22 mouse cellular contexts compared by ENCODE assay signal in the genomic region with DNA sequence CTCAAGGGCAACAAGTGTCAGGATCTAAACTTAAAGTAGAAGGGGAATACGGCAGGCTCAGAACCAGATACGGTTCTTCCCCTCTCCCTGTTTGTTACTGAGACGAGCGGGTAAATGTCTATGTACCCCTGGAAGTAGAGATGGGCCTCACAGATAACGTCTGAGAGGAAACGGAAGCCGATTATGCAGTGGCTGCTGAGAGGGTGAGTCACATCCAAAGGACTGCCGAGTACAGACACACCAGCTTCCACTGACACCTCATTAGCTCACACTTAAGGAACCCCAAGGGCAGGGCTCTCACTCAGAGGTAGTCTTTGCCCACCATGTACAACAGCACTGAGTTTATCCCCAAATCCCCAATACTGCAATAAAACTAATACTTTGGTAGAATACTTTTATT. TPM values are rescaled to one million over a fixed set of nuclear protein-coding genes. Genes with fewer than 3 reads are reported as not detected.
DNase-seq lines count a peak whose midpoint lies in the region; ATAC-seq and TF ChIP-seq lines count a peak whose summit lies in the region.
"Had no signal": no experiment of that assay in that cellular context is flagged by ENCODE, and none has a peak within 500 bp of the region (broad histone marks: within the 10 kb centered on the region; RNA-seq: fewer than 3 reads in every experiment).

No protein-coding gene starts in this region.

- no peak for DNase-seq in lung, postnatal 0 days (ENCODE audit: low spot score)
- no peak for DNase-seq in lung, postnatal 25 days (ENCODE audit: low spot score)
- peak; percentile 57 for DNase-seq in induced T-regulatory cell, adult 2 months (ENCODE audit: low read depth)
- peak; percentile 65 for DNase-seq in naive thymus-derived CD4-positive, alpha-beta T cell, adult 2 months (ENCODE audit: low read depth)
- no peak for DNase-seq in urinary bladder, postnatal 4 days (ENCODE audit: low spot score in 2 of 2)
- no peak for DNase-seq in layer of hippocampus, postnatal 36 days
- no peak for DNase-seq in left cerebral cortex, adult 8-10 months (ENCODE audit: low spot score in 2 of 2)
- DNase-seq in frontal cortex, adult 2 months (ENCODE audit: extremely low spot score in 1 of 2, low spot score in 1 of 2): no peak
- DNase-seq: cerebellum, adult 18-20 months; gastrocnemius, postnatal 25 days; kidney, postnatal 25 days; layer of hippocampus, adult 9-11 months; left cerebral cortex, postnatal 4 days; lung, adult 18-20 months had no signal

- H3K27me3 ChIP-seq in lung, postnatal 0 days (replicated peaks; ENCODE audit: insufficient read depth, low read length): no peaks in the 10 kb centered on the region
- H3K27me3 ChIP-seq: embryonic facial prominence, embryonic 13.5 days; intestine, embryonic 15.5 days; megakaryocyte, embryonic 14.5 days had no signal

- no peaks in the 10 kb centered on the region for H3K36me3 ChIP-seq in lung, postnatal 0 days (ENCODE audit: insufficient read depth, low read length)
- H3K36me3 ChIP-seq: intestine, embryonic 15.5 days had no signal

- 27% methylated on average over 8 of the region's 8 CpGs for WGBS in lung, postnatal 0 days

- no peaks in the 10 kb centered on the region for H3K9me3 ChIP-seq in lung, postnatal 0 days (ENCODE audit: low read length)
- H3K9me3 ChIP-seq: embryonic facial prominence, embryonic 13.5 days; heart, embryonic 13.5 days; hindbrain, embryonic 10.5 days; intestine, embryonic 15.5 days; megakaryocyte, embryonic 14.5 days had no signal

- no peak overlapping the region for H3K9ac ChIP-seq in lung, postnatal 0 days (replicated peaks; ENCODE audit: low read depth)
- H3K9ac ChIP-seq: embryonic facial prominence, embryonic 13.5 days; heart, embryonic 13.5 days; intestine, embryonic 15.5 days had no signal

- H3K4me1 ChIP-seq in lung, postnatal 0 days (ENCODE audit: insufficient read depth, low read depth, low read length): no peaks in the 10 kb centered on the region
- H3K4me1 ChIP-seq: embryonic facial prominence, embryonic 13.5 days; heart, embryonic 13.5 days; hindbrain, embryonic 10.5 days; intestine, embryonic 15.5 days had no signal

- no peak for TF ChIP-seq CTCF in lung, postnatal 0 days (IDR thresholded peaks at IDR 0.05)

- no peak overlapping the region for H3K4me3 ChIP-seq in lung, postnatal 0 days (ENCODE audit: low read depth, low read length)
- H3K4me3 ChIP-seq: embryonic facial prominence, embryonic 13.5 days; heart, embryonic 13.5 days; hindbrain, embryonic 10.5 days; intestine, embryonic 15.5 days; megakaryocyte, embryonic 14.5 days had no signal

- ATAC-seq in lung, postnatal 0 days: peak; percentile 32; the same call in 1 of the 2 replicates
- ATAC-seq: intestine, embryonic 15.5 days had no signal

- TF ChIP-seq EP300 in lung, postnatal 0 days (IDR thresholded peaks at IDR 0.05): no peak

- no peak overlapping the region for H3K27ac ChIP-seq in lung, postnatal 0 days (ENCODE audit: low read length)
- H3K27ac ChIP-seq: embryonic facial prominence, embryonic 13.5 days; heart, embryonic 13.5 days; hindbrain, embryonic 10.5 days; intestine, embryonic 15.5 days had no signal

- no peak overlapping the region for H3K4me2 ChIP-seq in lung, postnatal 0 days (replicated peaks; ENCODE audit: low read depth, low read length)
- H3K4me2 ChIP-seq: embryonic facial prominence, embryonic 13.5 days; heart, embryonic 13.5 days; intestine, embryonic 15.5 days had no signal

RNA-seq across cellular contexts. Expression of a gene that starts 8.2 kb away (rescaled TPM):
- 15.4 and 16.6 TPM in 2 replicates for polyA plus RNA-seq in lung, postnatal 0 days (2015; fragmentation: Nextera tagmentation; extraction: Ambion mirVana)
- total RNA-seq in layer of hippocampus, postnatal 36 days (2021): 10 to 100 TPM; 17.2 to 17.6 TPM
- total RNA-seq in left cerebral cortex, adult 8-10 months (2022): 10 to 100 TPM; 14.2 to 22.9 (median 17.9) TPM
- polyA plus RNA-seq in frontal cortex, adult 2 months (2012; rRNA removed): 27.8 TPM in 2 replicates

RNA-seq across cellular contexts. Expression of a gene that starts 20.5 kb away (rescaled TPM):
- polyA plus RNA-seq in lung, postnatal 0 days (2015; fragmentation: Nextera tagmentation; extraction: Ambion mirVana): not detected in 2 replicates
- not detected for total RNA-seq in layer of hippocampus, postnatal 36 days (2021)
- not detected for total RNA-seq in left cerebral cortex, adult 8-10 months (2022)
- not detected in 2 replicates for polyA plus RNA-seq in frontal cortex, adult 2 months (2012; rRNA removed)
- total RNA-seq: gastrocnemius, postnatal 25 days; left cerebral cortex, postnatal 4 days had no signal
- polyA plus RNA-seq: embryonic facial prominence, embryonic 13.5 days; heart, embryonic 13.5 days; hindbrain, embryonic 10.5 days; intestine, embryonic 15.5 days; neural tube, embryonic 14.5 days; stomach, embryonic 14.5 days; urinary bladder, adult 2 months had no signal

RNA-seq across cellular contexts. Expression of a gene that starts 26.3 kb away (rescaled TPM):
- 16.7 and 17.2 TPM in 2 replicates for polyA plus RNA-seq in lung, postnatal 0 days (2015; fragmentation: Nextera tagmentation; extraction: Ambion mirVana)
- total RNA-seq in layer of hippocampus, postnatal 36 days (2021): 10 to 100 TPM; 71.7 to 72.9 TPM
- 10 to 100 TPM; 57.4 to 67.5 (median 61.3) TPM for total RNA-seq in left cerebral cortex, adult 8-10 months (2022)
- polyA plus RNA-seq in frontal cortex, adult 2 months (2012; rRNA removed): 21.0 and 21.2 TPM in 2 replicates

Comparison
In these comparisons a context has a peak if more than half of its experiments do, and no peak if none do; other contexts are left out.
1. DNase-seq: peak in induced T-regulatory cell, adult 2 months (single experiment) and naive thymus-derived CD4-positive, alpha-beta T cell, adult 2 months (single experiment); none in lung, postnatal 0 days (single experiment), lung, postnatal 25 days (single experiment), urinary bladder, postnatal 4 days (0 of 2), layer of hippocampus, postnatal 36 days (0 of 2), left cerebral cortex, adult 8-10 months (0 of 2) and frontal cortex, adult 2 months (0 of 2).